Comparison of ENCODE assay signal across 8 mouse cellular contexts in genomic region chr1:52267606-52268005, GRCm38 (mm10). TPM values are rescaled to one million over a fixed set of nuclear protein-coding genes. Genes with fewer than 3 reads are reported as not detected.
A peak's percentile ranks its signal among the peaks of the same experiment; 100 is the strongest.
DNase-seq lines count a peak whose midpoint lies in the region; ATAC-seq lines count a peak whose summit lies in the region.

No protein-coding gene starts in this region.

- ATAC-seq in liver, embryonic 11.5 days (replicated peaks; ENCODE audit: low FRiP score) = no peak

- H3K9me3 ChIP-seq in liver, embryonic 11.5 days (ENCODE audit: control insufficient read depth, low read length) = no peaks in the 10 kb centered on the region

- no peaks in the 10 kb centered on the region for H3K36me3 ChIP-seq in liver, embryonic 11.5 days (ENCODE audit: control insufficient read depth, insufficient read depth, low read length)

- no peak overlapping the region for H3K9ac ChIP-seq in liver, embryonic 11.5 days (ENCODE audit: low read depth, low read length)

- 57% methylated on average over 3 of the region's 3 CpGs for WGBS in liver, embryonic 11.5 days

- H3K4me1 ChIP-seq in liver, embryonic 11.5 days (replicated peaks; ENCODE audit: control insufficient read depth, insufficient read depth, low read length) = no peaks in the 10 kb centered on the region

- peak; percentile 43 for DNase-seq in liver
- DNase-seq in liver, embryonic 11.5 days (ENCODE audit: low spot score) = no peak
- peak; percentile 17 for DNase-seq in MEL-GATA-1-ER (ENCODE audit: extremely low read depth, low read depth)
- peak; percentile 52 for DNase-seq in c-Kit-positive CD71-negative TER-119-negative erythroid progenitor cells, embryonic 14.5 days (ENCODE audit: low read depth)
- DNase-seq in gastrocnemius, postnatal 10 days = peak; percentile 59
- peak; percentile 13 to 63 for DNase-seq in lung, adult 18-20 months
- peak; percentile 46 to 81 for DNase-seq in thymus, postnatal 10 days (ENCODE audit: low spot score in 2 of 2)
- DNase-seq in left cerebral cortex, postnatal 25 days (ENCODE audit: low spot score in 2 of 2) = no peak

- H3K27ac ChIP-seq in liver, embryonic 11.5 days (ENCODE audit: low read depth, low read length) = no peak overlapping the region

- no peak overlapping the region for H3K4me2 ChIP-seq in liver, embryonic 11.5 days

- H3K27me3 ChIP-seq in liver, embryonic 11.5 days (replicated peaks; ENCODE audit: control insufficient read depth, insufficient read depth, low read length) = no peaks in the 10 kb centered on the region

- intact Hi-C loops in left cerebral cortex, postnatal 25 days (cut with DNase I) = no loop called here

- no peak overlapping the region for H3K4me3 ChIP-seq in liver, embryonic 11.5 days (ENCODE audit: low read depth, low read length)

RNA-seq across cellular contexts. Expression of gene Gls, which starts 34.6 kb away (rescaled TPM):
- polyA plus RNA-seq in liver, embryonic 11.5 days (2014; fragmentation: Nextera tagmentation; extraction: Ambion mirVana) = 23.6 and 24.3 TPM in 2 replicates
- total RNA-seq in gastrocnemius, postnatal 10 days (2021) = 10 to 100 TPM; 54.6 to 59.3 TPM
- 100 to 1,000 TPM; 374 to 387 TPM for total RNA-seq in left cerebral cortex, postnatal 25 days (2021)

Comparison
In these comparisons a context has a peak if more than half of its experiments do, and no peak if none do; other contexts are left out.
1. DNase-seq: peak in liver (single experiment), MEL-GATA-1-ER (single experiment), c-Kit-positive CD71-negative TER-119-negative erythroid progenitor cells, embryonic 14.5 days (single experiment), gastrocnemius, postnatal 10 days (single experiment), lung, adult 18-20 months (2 of 2) and thymus, postnatal 10 days (2 of 2); none in liver, embryonic 11.5 days (single experiment) and left cerebral cortex, postnatal 25 days (0 of 2).
2. RNA of gene Gls, which starts 34.6 kb away (total RNA-seq): 374 to 387 TPM in left cerebral cortex, postnatal 25 days; 54.6 to 59.3 TPM in gastrocnemius, postnatal 10 days; every median in the first group is over 4 times any median in the second.